ENCODE assay signal across 13 mouse cellular contexts in the genomic region with DNA sequence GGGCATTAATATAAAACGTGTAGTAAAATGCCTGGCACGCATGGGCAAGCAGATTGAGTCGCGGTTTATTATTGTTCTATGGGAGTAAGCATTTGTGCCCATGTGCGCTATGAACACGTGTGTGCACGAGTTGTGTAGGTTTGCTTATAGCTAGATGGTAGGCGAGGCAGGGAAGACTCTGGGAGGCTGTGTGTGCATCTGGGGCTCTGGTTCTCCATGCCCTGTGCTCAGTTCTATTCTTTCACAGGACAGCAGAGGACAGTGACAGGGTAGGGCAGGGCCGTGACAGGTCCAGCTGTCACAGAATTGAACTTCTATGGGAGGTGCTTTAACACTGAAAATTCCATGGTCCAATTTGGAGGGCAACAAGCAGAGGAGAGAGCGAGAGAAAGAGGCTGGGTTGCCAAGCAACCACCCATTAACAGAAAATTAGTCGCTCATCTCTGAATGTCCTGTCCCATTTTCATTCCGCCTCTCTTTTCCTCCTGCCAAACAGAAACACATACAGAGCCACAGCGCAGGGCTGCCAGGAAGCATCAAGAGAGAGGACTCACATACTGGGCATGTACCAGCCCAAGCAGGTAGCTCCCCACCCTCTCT.
DNase-seq lines count a peak whose midpoint lies in the region; ATAC-seq lines count a peak whose summit lies in the region.
"Had no signal": no experiment of that assay in that cellular context is flagged by ENCODE, and none has a peak within 500 bp of the region (broad histone marks: within the 10 kb centered on the region; RNA-seq: fewer than 3 reads in every experiment).

No protein-coding gene starts in this region.

- no peaks in the 10 kb centered on the region for H3K9me3 ChIP-seq in forebrain, embryonic 13.5 days (replicated peaks)
- H3K9me3 ChIP-seq in forebrain, embryonic 11.5 days (ENCODE audit: control insufficient read depth, low read length) = no peaks in the 10 kb centered on the region
- no peaks in the 10 kb centered on the region for H3K9me3 ChIP-seq in hindbrain, embryonic 15.5 days
- no peaks in the 10 kb centered on the region for H3K9me3 ChIP-seq in intestine, embryonic 15.5 days

- 43% methylated on average over 13 of the region's 13 CpGs for WGBS in forebrain, embryonic 13.5 days
- WGBS in forebrain, embryonic 11.5 days = 74% methylated on average over 13 of the region's 13 CpGs
- 32% methylated on average over 13 of the region's 13 CpGs for WGBS in hindbrain, embryonic 15.5 days
- WGBS in intestine, embryonic 15.5 days = 88% methylated on average over 13 of the region's 13 CpGs

- H3K4me2 ChIP-seq in forebrain, embryonic 13.5 days = no peak overlapping the region
- H3K4me2 ChIP-seq in forebrain, embryonic 11.5 days (ENCODE audit: low read depth, low read length, severe bottlenecking) = no peak overlapping the region
- no peak overlapping the region for H3K4me2 ChIP-seq in hindbrain, embryonic 15.5 days
- H3K4me2 ChIP-seq in intestine, embryonic 15.5 days (replicated peaks) = no peak overlapping the region

- H3K27me3 ChIP-seq in forebrain, embryonic 13.5 days = no peaks in the 10 kb centered on the region
- no peaks in the 10 kb centered on the region for H3K27me3 ChIP-seq in forebrain, embryonic 11.5 days (ENCODE audit: control insufficient read depth, insufficient read depth, low read length)
- H3K27me3 ChIP-seq in hindbrain, embryonic 15.5 days = no peaks in the 10 kb centered on the region
- no peaks in the 10 kb centered on the region for H3K27me3 ChIP-seq in intestine, embryonic 15.5 days (replicated peaks)

- no peak overlapping the region for H3K4me3 ChIP-seq in forebrain, embryonic 13.5 days
- H3K4me3 ChIP-seq in forebrain, embryonic 11.5 days (ENCODE audit: low read depth, low read length) = no peak overlapping the region
- no peak overlapping the region for H3K4me3 ChIP-seq in hindbrain, embryonic 15.5 days
- H3K4me3 ChIP-seq in intestine, embryonic 15.5 days (replicated peaks) = no peak overlapping the region
- H3K4me3 ChIP-seq: heart, adult 2 months; myocyte had no signal

- no peak for DNase-seq in forebrain, embryonic 11.5 days (ENCODE audit: low spot score)
- peak; percentile 23 to 66 for DNase-seq in left cerebral cortex, adult 8-10 months (ENCODE audit: low spot score in 2 of 2)
- peak; percentile 57 to 77 for DNase-seq in right cerebral cortex, postnatal 10 days (ENCODE audit: low spot score in 2 of 2)
- DNase-seq in cerebellum, adult 9-11 months = no peak
- DNase-seq: adrenal gland, adult 8-10 months; cerebellum, adult 8-10 months; heart, adult 2 months had no signal

- H3K36me3 ChIP-seq in forebrain, embryonic 13.5 days (ENCODE audit: poor library complexity, severe bottlenecking) = no peaks in the 10 kb centered on the region
- H3K36me3 ChIP-seq in forebrain, embryonic 11.5 days (ENCODE audit: control insufficient read depth, insufficient read depth, low read length) = no peaks in the 10 kb centered on the region
- H3K36me3 ChIP-seq in hindbrain, embryonic 15.5 days = no peaks in the 10 kb centered on the region
- H3K36me3 ChIP-seq in intestine, embryonic 15.5 days = no peaks in the 10 kb centered on the region

- no peak overlapping the region for H3K9ac ChIP-seq in forebrain, embryonic 13.5 days
- no peak overlapping the region for H3K9ac ChIP-seq in forebrain, embryonic 11.5 days (ENCODE audit: low read length)
- no peak overlapping the region for H3K9ac ChIP-seq in hindbrain, embryonic 15.5 days
- H3K9ac ChIP-seq in intestine, embryonic 15.5 days = no peak overlapping the region

- ATAC-seq in forebrain, embryonic 13.5 days = peak; percentile 48
- ATAC-seq in forebrain, embryonic 11.5 days (replicated peaks; ENCODE audit: low FRiP score) = no peak
- peak; percentile 49 for ATAC-seq in hindbrain, embryonic 15.5 days (ENCODE audit: low FRiP score, low read depth)
- ATAC-seq in inflammation-experienced regulatory T-cells, adult 6 months = no peak
- ATAC-seq in intestine, embryonic 15.5 days = no peak
- ATAC-seq: intestine, postnatal 0 days had no signal

- H3K4me1 ChIP-seq in forebrain, embryonic 13.5 days = peaks cover 50% of the 10 kb centered on the region
- H3K4me1 ChIP-seq in forebrain, embryonic 11.5 days (replicated peaks; ENCODE audit: control insufficient read depth, insufficient read depth, low read length) = peaks cover 5% of the 10 kb centered on the region; the same call in 1 of the 2 replicates
- peaks cover 49% of the 10 kb centered on the region for H3K4me1 ChIP-seq in hindbrain, embryonic 15.5 days (replicated peaks)
- H3K4me1 ChIP-seq in intestine, embryonic 15.5 days (replicated peaks) = no peaks in the 10 kb centered on the region

- peak overlapping the region; percentile 75 for H3K27ac ChIP-seq in forebrain, embryonic 13.5 days
- no peak overlapping the region for H3K27ac ChIP-seq in forebrain, embryonic 11.5 days (ENCODE audit: low read depth, low read length)
- peak overlapping the region; percentile 74 for H3K27ac ChIP-seq in hindbrain, embryonic 15.5 days (replicated peaks)
- no peak overlapping the region for H3K27ac ChIP-seq in intestine, embryonic 15.5 days
- H3K27ac ChIP-seq: heart, adult 2 months had no signal

Comparison
In these comparisons a context has a peak if more than half of its experiments do, and no peak if none do; other contexts are left out.
1. ATAC-seq: peak in forebrain, embryonic 13.5 days (single experiment) and hindbrain, embryonic 15.5 days (single experiment); none in forebrain, embryonic 11.5 days (single experiment), inflammation-experienced regulatory T-cells, adult 6 months (single experiment) and intestine, embryonic 15.5 days (single experiment).
2. H3K27ac ChIP-seq: peak in forebrain, embryonic 13.5 days (single experiment) and hindbrain, embryonic 15.5 days (single experiment); none in forebrain, embryonic 11.5 days (single experiment) and intestine, embryonic 15.5 days (single experiment).
3. DNase-seq: peak in left cerebral cortex, adult 8-10 months (2 of 2) and right cerebral cortex, postnatal 10 days (2 of 2); none in forebrain, embryonic 11.5 days (single experiment) and cerebellum, adult 9-11 months (single experiment).